Mouse (Mus musculus) right cerebral cortex, postnatal 10 days (tissue): Measurements from ENCODE around the gene Atp6ap1l.
"Not testable (repeated sequence)": the region's sequence is repeated elsewhere in the genome, so short reads cannot be mapped to it uniquely, and the experiment has no call there.

Source experiments
- DNase-seq, 2 experiments: peaks; one replicate each; pipeline ENCODE4 v3.0.0; 2021; ENCODE audit warnings: low spot score in 2 of 2

The Atp6ap1l gene

GRCm38 (mm10) chr13:90905176-90905575 is at the start of gene Atp6ap1l:
Gene Atp6ap1l (minus strand): TSS chr13:90905355.
- no peak for DNase-seq

- DNase-seq = no peak
These were observed 34.4 kb upstream of the Atp6ap1l start for GRCm38 (mm10) chr13:90939600-90939999.

- DNase-seq = no peak
These were observed 34.0 kb upstream of the Atp6ap1l start for GRCm38 (mm10) chr13:90939192-90939591.

GRCm38 (mm10) chr13:90935852-90936251 is 30.7 kb upstream of the Atp6ap1l start:
- DNase-seq = no peak

- DNase-seq = no peak
These were observed 28.1 kb upstream of the Atp6ap1l start for GRCm38 (mm10) chr13:90933256-90933655.

- DNase-seq = peak; percentile 83 to 90
These were observed 24.7 kb upstream of the Atp6ap1l start for GRCm38 (mm10) chr13:90929847-90930246.

GRCm38 (mm10) chr13:90928266-90928665 is 23.1 kb upstream of the Atp6ap1l start:
- DNase-seq = not testable (repeated sequence)

- no peak for DNase-seq
These were observed 21.9 kb upstream of the Atp6ap1l start for GRCm38 (mm10) chr13:90926938-90927633.

GRCm38 (mm10) chr13:90926125-90926765 is 21.1 kb upstream of the Atp6ap1l start:
- DNase-seq = no peak

- no peak for DNase-seq
These were observed 20.0 kb upstream of the Atp6ap1l start for GRCm38 (mm10) chr13:90925191-90925590.

- DNase-seq = no peak
These were observed 18.9 kb upstream of the Atp6ap1l start for GRCm38 (mm10) chr13:90924072-90924471.

GRCm38 (mm10) chr13:90923617-90924016 is 18.5 kb upstream of the Atp6ap1l start:
- DNase-seq = not testable (repeated sequence)

- peak; percentile 90 for DNase-seq
These were observed 17.8 kb upstream of the Atp6ap1l start, which contains the start of gene Rps23 for GRCm38 (mm10) chr13:90922751-90923612. Gene Rps23 (plus strand): TSS chr13:90922958.

- DNase-seq = no peak
These were observed 9.6 kb upstream of the Atp6ap1l start for GRCm38 (mm10) chr13:90914721-90915120.

GRCm38 (mm10) chr13:90913675-90914192 is 8.6 kb upstream of the Atp6ap1l start:
- peak in 1 of 2 experiments; percentile 44 for DNase-seq

GRCm38 (mm10) chr13:90912760-90913674 is 7.9 kb upstream of the Atp6ap1l start:
- peak; percentile 69 to 77 for DNase-seq

- DNase-seq = no peak
These were observed 2.2 kb upstream of the Atp6ap1l start for GRCm38 (mm10) chr13:90907376-90907775.

GRCm38 (mm10) chr13:90896821-90897220 is 8.3 kb downstream of the Atp6ap1l start:
- no peak for DNase-seq

GRCm38 (mm10) chr13:90896098-90896497 is 9.1 kb downstream of the Atp6ap1l start:
- DNase-seq = peak; percentile 70 to 79

GRCm38 (mm10) chr13:90894819-90895218 is 10.3 kb downstream of the Atp6ap1l start:
- DNase-seq = peak in 1 of 2 experiments; percentile 20

GRCm38 (mm10) chr13:90890111-90890510 is 15.0 kb downstream of the Atp6ap1l start:
- no peak for DNase-seq
